Mouse (Mus musculus) c-Kit-negative CD71-positive TER-119-positive erythroid progenitor cells, embryonic 14.5 days (primary cell): Measurements from ENCODE around the gene Ampd1.

ENCODE experiments used
- DNase-seq: peaks from one replicate; pipeline ENCODE4 v3.0.0-alpha.2; 2013; ENCODE audit warnings: low read depth, low spot score

The Ampd1 gene

GRCm38 (mm10) chr3:103148941-103149340 is 75.1 kb downstream of the Ampd1 start:
- no peak for DNase-seq
